Mouse (Mus musculus): ENCODE measurements around the gene Wdr74. TPM values are rescaled to one million over a fixed set of nuclear protein-coding genes. Genes with fewer than 3 reads are reported as not detected.

Gene Wdr74
- polyA plus RNA-seq, 1 experiment: 121 TPM

- no peak overlapping the region for H3K27ac ChIP-seq (ENCODE audit: control insufficient read depth, insufficient read depth, low read depth, low read length, poor library complexity)
- 51% methylated on average over 1 of the region's 1 CpGs for WGBS
- no peak overlapping the region for H3K4me3 ChIP-seq (replicated peaks; ENCODE audit: control insufficient read depth, low read depth, low read length)
- H3K4me1 ChIP-seq (ENCODE audit: control insufficient read depth, insufficient read depth, low read length): peaks cover 1% of the 10 kb centered on the region; the same call in 1 of the 2 replicates
- TF ChIP-seq CTCF (IDR thresholded peaks at IDR 0.05; ENCODE audit: control insufficient read depth, insufficient read depth, low read length) (no peak), POLR2A (IDR thresholded peaks at IDR 0.05; ENCODE audit: borderline replicate concordance, control insufficient read depth, low read depth, low read length) (no peak)
Measured at GRCm38 (mm10) chr19:8721378-8721777, 14.2 kb upstream of the Wdr74 start.

DNA sequence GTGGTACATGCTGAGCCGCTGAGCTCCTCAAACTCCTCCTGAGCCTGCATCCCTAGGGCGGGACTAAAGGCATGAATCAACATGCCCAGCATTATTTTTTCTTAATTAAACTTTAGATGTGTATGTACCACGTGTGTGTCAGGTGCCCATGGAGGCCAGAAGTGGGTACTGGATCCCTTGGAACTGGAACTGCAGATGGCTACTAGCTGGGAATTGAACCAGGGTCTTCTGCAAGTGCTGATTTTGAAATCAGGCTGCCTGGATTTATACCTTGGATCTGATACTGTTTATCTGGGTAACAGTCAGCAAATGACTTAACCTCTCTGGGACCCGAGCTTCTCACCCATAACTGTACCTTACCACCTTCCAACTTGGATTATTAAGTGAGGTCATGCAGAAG is 13.6 kb upstream of the Wdr74 start:
- peak overlapping the region; percentile 17; the same call in 1 of the 2 replicates for H3K27ac ChIP-seq (ENCODE audit: control insufficient read depth, insufficient read depth, low read depth, low read length, poor library complexity)
- H3K4me1 ChIP-seq (ENCODE audit: control insufficient read depth, insufficient read depth, low read length): peaks cover 1% of the 10 kb centered on the region; the same call in 1 of the 2 replicates
- peak overlapping the region; percentile 46 for H3K4me3 ChIP-seq (replicated peaks; ENCODE audit: control insufficient read depth, low read depth, low read length)

GRCm38 (mm10) chr19:8722559-8722906 is 13.1 kb upstream of the Wdr74 start:
- peaks cover 1% of the 10 kb centered on the region; the same call in 1 of the 2 replicates for H3K4me1 ChIP-seq (ENCODE audit: control insufficient read depth, insufficient read depth, low read length)
- peak overlapping the region; percentile 97 for H3K27ac ChIP-seq (ENCODE audit: control insufficient read depth, insufficient read depth, low read depth, low read length, poor library complexity)
- H3K4me3 ChIP-seq (replicated peaks; ENCODE audit: control insufficient read depth, low read depth, low read length): peak overlapping the region; percentile 82
- TF ChIP-seq CTCF (IDR thresholded peaks at IDR 0.05; ENCODE audit: control insufficient read depth, insufficient read depth, low read length) (no peak), POLR2A (IDR thresholded peaks at IDR 0.05; ENCODE audit: borderline replicate concordance, control insufficient read depth, low read depth, low read length) (no peak)
- WGBS: under 1% methylated on average over 5 of the region's 5 CpGs

More for the DNA sequence above, 13.6 kb upstream of the Wdr74 start:
- TF ChIP-seq POLR2A (IDR thresholded peaks at IDR 0.05; ENCODE audit: borderline replicate concordance, control insufficient read depth, low read depth, low read length) (no peak), CTCF (IDR thresholded peaks at IDR 0.05; ENCODE audit: control insufficient read depth, insufficient read depth, low read length) (no peak)
- 43% methylated on average over 4 of the region's 4 CpGs for WGBS

GRCm38 (mm10) chr19:8722907-8723573 is 12.6 kb upstream of the Wdr74 start, which contains the start of gene Slc3a2:
Gene Slc3a2, minus strand, starts transcription at chr19:8723369.
- under 1% methylated on average over 50 of the region's 50 CpGs for WGBS
- H3K4me3 ChIP-seq (replicated peaks; ENCODE audit: control insufficient read depth, low read depth, low read length): peak within 1 kb of the TSS; percentile 84
- peaks cover 1% of the 10 kb centered on the region; the same call in 1 of the 2 replicates for H3K4me1 ChIP-seq (ENCODE audit: control insufficient read depth, insufficient read depth, low read length)
- H3K27ac ChIP-seq (ENCODE audit: control insufficient read depth, insufficient read depth, low read depth, low read length, poor library complexity): peak within 1 kb of the TSS; percentile 97
- TF ChIP-seq CTCF (IDR thresholded peaks at IDR 0.05; ENCODE audit: control insufficient read depth, insufficient read depth, low read length) (no peak), POLR2A (IDR thresholded peaks at IDR 0.05; ENCODE audit: borderline replicate concordance, control insufficient read depth, low read depth, low read length) (peak; percentile 83)

DNA sequence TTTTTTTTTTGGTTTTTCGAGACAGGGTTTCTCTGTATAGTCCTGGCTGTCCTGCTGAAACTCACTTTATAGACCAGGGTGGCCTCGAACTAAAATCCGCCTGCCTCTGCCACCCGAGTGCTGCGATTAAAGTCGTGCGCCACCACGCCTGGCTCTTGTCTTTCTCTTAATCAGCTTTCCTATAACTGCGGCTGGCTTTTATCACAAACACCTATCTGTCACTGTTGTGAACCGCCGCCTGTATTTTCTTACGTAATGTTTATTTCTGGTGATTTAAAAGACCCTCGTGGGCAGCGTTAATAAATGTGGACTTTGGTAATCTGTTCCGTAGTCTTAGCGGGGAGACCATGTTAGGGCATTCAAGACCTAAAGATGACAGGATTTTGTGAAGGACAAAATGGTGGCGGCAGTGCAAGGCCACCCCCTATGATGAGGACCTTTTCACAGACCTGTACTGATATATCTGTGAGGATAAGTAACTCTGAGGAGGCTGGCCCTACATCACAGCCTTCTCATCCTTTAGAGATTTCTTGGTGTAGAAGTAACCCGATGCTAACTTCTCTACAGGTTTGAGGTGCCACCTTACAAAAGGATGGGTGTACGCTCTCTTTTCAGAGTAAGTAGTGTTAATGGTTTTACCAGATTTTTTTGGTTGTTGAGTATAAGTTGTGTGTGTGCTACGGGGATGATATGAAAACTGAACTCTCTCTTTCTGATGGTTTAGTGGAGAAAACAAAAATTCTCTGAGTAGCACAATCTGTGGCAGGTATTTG is 11.9 kb upstream of the Wdr74 start:
- H3K4me1 ChIP-seq (ENCODE audit: control insufficient read depth, insufficient read depth, low read length): peaks cover under 1% of the 10 kb centered on the region; the same call in 1 of the 2 replicates
- peak overlapping the region; percentile 56; the same call in 1 of the 2 replicates for H3K27ac ChIP-seq (ENCODE audit: control insufficient read depth, insufficient read depth, low read depth, low read length, poor library complexity)
- WGBS: under 1% methylated on average over 20 of the region's 20 CpGs
- no peak for TF ChIP-seq POLR2A (IDR thresholded peaks at IDR 0.05; ENCODE audit: borderline replicate concordance, control insufficient read depth, low read depth, low read length)
- no peak for TF ChIP-seq CTCF (IDR thresholded peaks at IDR 0.05; ENCODE audit: control insufficient read depth, insufficient read depth, low read length)
- H3K4me3 ChIP-seq (replicated peaks; ENCODE audit: control insufficient read depth, low read depth, low read length): peak overlapping the region; percentile 84

DNA sequence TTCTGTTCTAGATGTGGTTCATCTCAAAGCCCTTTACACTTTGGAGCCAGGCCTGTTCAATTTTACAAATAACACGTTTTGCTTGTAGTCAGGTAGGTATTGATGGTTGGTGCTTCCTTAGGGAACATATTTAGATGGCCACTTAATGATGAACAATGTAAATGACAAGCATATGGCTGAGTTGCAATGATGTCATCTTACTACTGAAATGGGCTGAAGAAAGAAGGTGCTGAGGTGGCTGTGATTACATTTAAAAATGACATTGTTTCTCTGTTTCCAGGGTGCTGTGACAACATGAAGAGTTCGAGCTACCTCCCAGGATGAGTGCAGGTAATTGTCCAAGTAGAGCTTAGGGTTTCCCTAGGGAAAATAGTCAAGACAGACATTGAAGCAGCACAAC is 11.2 kb upstream of the Wdr74 start:
- TF ChIP-seq POLR2A (IDR thresholded peaks at IDR 0.05; ENCODE audit: borderline replicate concordance, control insufficient read depth, low read depth, low read length) (no peak), CTCF (IDR thresholded peaks at IDR 0.05; ENCODE audit: control insufficient read depth, insufficient read depth, low read length) (no peak)
- WGBS: 3% methylated on average over 2 of the region's 2 CpGs
- Histone ChIP-seq H3K4me1 (ENCODE audit: control insufficient read depth, insufficient read depth, low read length) (no peaks in the 10 kb centered on the region; the same call in 1 of the 2 replicates), H3K4me3 (replicated peaks; ENCODE audit: control insufficient read depth, low read depth, low read length) (peak overlapping the region; percentile 84), H3K27ac (ENCODE audit: control insufficient read depth, insufficient read depth, low read depth, low read length, poor library complexity) (no peak overlapping the region)

DNA sequence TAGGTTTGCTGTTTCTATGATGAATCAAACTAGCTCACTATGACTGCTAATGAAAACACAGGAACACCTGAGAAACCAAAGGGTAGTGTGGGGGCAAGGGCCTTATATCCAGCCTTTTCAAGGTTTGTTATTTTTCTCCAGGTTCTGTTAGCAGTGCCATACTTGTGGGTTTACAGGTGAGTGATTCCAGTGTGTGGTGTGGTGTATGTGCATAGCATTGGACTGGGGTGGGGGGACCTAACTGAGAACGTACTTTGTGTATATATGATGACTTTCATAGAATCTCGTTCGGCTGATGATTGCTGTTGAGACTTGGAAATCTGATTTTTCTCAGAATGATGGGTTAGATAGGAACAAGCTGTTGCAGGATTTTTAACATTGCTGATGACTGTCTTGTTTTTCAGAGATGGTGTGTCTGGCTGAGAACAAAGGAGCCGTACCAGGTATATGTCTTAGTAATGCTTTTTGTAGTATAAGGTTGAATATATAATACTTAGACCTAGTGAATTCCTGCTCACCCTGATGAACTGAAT is 10.5 kb upstream of the Wdr74 start:
- TF ChIP-seq CTCF (IDR thresholded peaks at IDR 0.05; ENCODE audit: control insufficient read depth, insufficient read depth, low read length): no peak
- no peak for TF ChIP-seq POLR2A (IDR thresholded peaks at IDR 0.05; ENCODE audit: borderline replicate concordance, control insufficient read depth, low read depth, low read length)

More for the DNA sequence above, 10.5 kb upstream of the Wdr74 start:
- Histone ChIP-seq H3K27ac (ENCODE audit: control insufficient read depth, insufficient read depth, low read depth, low read length, poor library complexity) (no peak overlapping the region), H3K4me3 (replicated peaks; ENCODE audit: control insufficient read depth, low read depth, low read length) (no peak overlapping the region), H3K4me1 (ENCODE audit: control insufficient read depth, insufficient read depth, low read length) (no peaks in the 10 kb centered on the region; the same call in 1 of the 2 replicates)
- 54% methylated on average over 4 of the region's 4 CpGs for WGBS
